7 mouse cellular contexts compared by ENCODE assay signal in the genomic region with DNA sequence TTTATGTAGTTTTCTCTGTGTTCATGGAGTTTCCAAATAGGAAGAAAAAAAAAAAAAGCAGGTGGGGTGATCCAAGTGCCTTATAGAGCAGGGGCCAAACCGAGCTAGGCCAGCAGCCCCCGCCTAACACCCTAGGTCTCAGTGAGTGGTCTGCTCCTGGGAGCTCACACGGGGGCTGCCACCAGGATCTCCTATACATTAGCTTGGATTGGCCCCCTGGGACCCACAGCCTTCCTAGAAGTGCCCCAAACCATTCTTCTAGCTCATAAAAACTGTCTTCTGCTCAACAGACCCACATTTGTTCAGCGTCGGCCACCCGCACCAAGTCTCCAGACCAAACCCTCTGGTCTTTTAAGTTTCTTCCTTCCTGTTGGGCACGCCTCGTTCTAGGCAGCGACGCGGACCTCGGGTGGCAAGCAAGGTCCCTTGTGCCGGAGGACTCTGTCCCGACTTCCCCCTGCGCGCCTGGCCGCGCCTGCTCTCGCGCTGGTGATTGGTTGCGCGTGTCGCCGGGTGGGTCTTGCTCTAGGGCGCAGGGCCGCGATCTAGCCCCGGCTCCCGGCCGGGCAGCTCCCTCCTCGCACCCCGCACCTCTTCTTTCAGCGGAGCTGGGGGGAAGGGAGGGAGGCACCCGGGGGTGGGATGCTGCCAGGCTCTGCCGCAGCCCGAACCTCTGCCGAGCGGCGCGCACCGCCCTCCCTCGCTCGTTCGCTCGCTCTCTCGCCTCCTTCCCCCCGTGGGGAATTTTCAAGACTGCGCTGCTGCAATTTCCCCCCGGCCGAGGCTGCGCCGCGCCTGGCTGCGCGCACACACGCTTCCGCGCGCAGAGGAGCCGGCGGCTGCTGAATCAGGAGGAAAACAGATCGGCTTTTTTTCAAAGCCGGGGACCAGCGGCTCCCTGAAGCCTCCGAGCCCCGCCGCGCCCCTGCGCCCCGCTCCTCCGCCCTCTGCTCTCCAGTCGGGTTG. TPM values are rescaled to one million over a fixed set of nuclear protein-coding genes. Genes with fewer than 3 reads are reported as not detected.
DNase-seq lines count a peak whose midpoint lies in the region; ATAC-seq and TF ChIP-seq lines count a peak whose summit lies in the region.

No protein-coding gene starts in this region.

- no peak for TF ChIP-seq CTCF in left cerebral cortex, adult 2 months (IDR thresholded peaks at IDR 0.05)

- under 1% methylated on average over 52 of the region's 72 CpGs for WGBS in hindbrain, embryonic 11.5 days

- no peaks in the 10 kb centered on the region for H3K36me3 ChIP-seq in hindbrain, embryonic 11.5 days (ENCODE audit: control insufficient read depth, insufficient read depth, low read length)

- intact Hi-C loops in left cerebral cortex, adult 2 months (cut with DNase I), result loop anchor here (5.0 kb wide), 1 partner anchor 52 kb away; no protein-coding TSS in a partner anchor

- peaks cover 7% of the 10 kb centered on the region; the same call in 1 of the 2 replicates for H3K27me3 ChIP-seq in hindbrain, embryonic 11.5 days (ENCODE audit: control insufficient read depth, insufficient read depth, low read length)

- H3K4me1 ChIP-seq in hindbrain, embryonic 11.5 days (replicated peaks; ENCODE audit: control insufficient read depth, insufficient read depth, low read length), result no peaks in the 10 kb centered on the region

- DNase-seq in adrenal gland, adult 18-20 months (ENCODE audit: low spot score in 2 of 2), result peak; percentile 31 to 47
- peak; percentile 77 for DNase-seq in cerebellum, adult 8-10 months
- DNase-seq in hindbrain, embryonic 11.5 days (ENCODE audit: low spot score), result peak; percentile 80
- peak; percentile 73 to 80 for DNase-seq in left cerebral cortex, adult 2 months (ENCODE audit: extremely low spot score in 1 of 2, low spot score in 2 of 2)
- peak; percentile 5 for DNase-seq in lung, postnatal 25 days (ENCODE audit: low spot score)
- DNase-seq in right cerebral cortex, postnatal 36 days (ENCODE audit: low spot score in 2 of 2), result peak; percentile 46 to 50

- no peaks in the 10 kb centered on the region for H3K9me3 ChIP-seq in hindbrain, embryonic 11.5 days (ENCODE audit: control insufficient read depth, low read length)

- peak overlapping the region; percentile 69 for H3K9ac ChIP-seq in hindbrain, embryonic 11.5 days (ENCODE audit: low read depth, low read length)

- peak overlapping the region; percentile 90 for H3K4me2 ChIP-seq in hindbrain, embryonic 11.5 days (replicated peaks; ENCODE audit: low read depth, low read length)

- ATAC-seq in frontal cortex, adult (ENCODE audit: low TSS enrichment), result peak; percentile 62
- ATAC-seq in hindbrain, embryonic 11.5 days (ENCODE audit: low FRiP score), result peak; percentile 77

- H3K27ac ChIP-seq in hindbrain, embryonic 11.5 days (ENCODE audit: low read depth, low read length), result peak overlapping the region; percentile 91
- H3K27ac ChIP-seq in left cerebral cortex, adult 2 months, result peak overlapping the region; percentile 95

- H3K4me3 ChIP-seq in hindbrain, embryonic 11.5 days (ENCODE audit: low read depth, low read length), result peak overlapping the region; percentile 71
- H3K4me3 ChIP-seq in left cerebral cortex, adult 2 months, result peak overlapping the region; percentile 76

RNA-seq across cellular contexts. Expression of gene Cacna1a, which starts 25.9 kb away (rescaled TPM):
- total RNA-seq in adrenal gland, adult 18-20 months (2021), result 1 to 10 TPM; 3.9 to 9.6 TPM
- 5.2 and 10.4 TPM in 2 replicates for polyA plus RNA-seq in hindbrain, embryonic 11.5 days (2014; fragmentation: Nextera tagmentation; extraction: Ambion mirVana)
- 100 to 1,000 TPM; 243 to 258 TPM for total RNA-seq in left cerebral cortex, adult 2 months (2021)

Comparison
In these comparisons a context has a peak if more than half of its experiments do, and no peak if none do; other contexts are left out.
1. Peak in every context shown above with its lines: DNase-seq, ATAC-seq, H3K4me3 ChIP-seq and H3K27ac ChIP-seq.
2. DNase-seq: peak in every context shown above with its lines; median percentile 80 in hindbrain, embryonic 11.5 days; 77 in cerebellum, adult 8-10 months; 76 in left cerebral cortex, adult 2 months; 48 in right cerebral cortex, postnatal 36 days; 39 in adrenal gland, adult 18-20 months; 5 in lung, postnatal 25 days.
3. RNA of gene Cacna1a, which starts 25.9 kb away (total RNA-seq): 243 to 258 TPM in left cerebral cortex, adult 2 months; 3.9 to 9.6 TPM in adrenal gland, adult 18-20 months; every median in the first group is over 10 times any median in the second.